Mouse (Mus musculus) MEL (cell line): ENCODE measurements around the gene Spry1. TPM values are rescaled to one million over a fixed set of nuclear protein-coding genes. Genes with fewer than 3 reads are reported as not detected.

Source experiments
- DNase-seq: peaks from one replicate; pipeline ENCODE4 v3.0.0; 2011; ENCODE audit warnings: low read depth, low spot score
- H3K27ac ChIP-seq: 2 replicates; pipeline ENCODE4 v1.5.1; 2012; ENCODE audit warnings: low read depth, mild to moderate bottlenecking, control low read depth, low read length, moderate library complexity; ENCODE audit not compliant: control insufficient read depth
- H3K27me3 ChIP-seq, 2 experiments: fragments of 150-350 bp in 1 of 2; sonication (generic) in 1 of 2; 2 replicates each; pipeline ENCODE4 v1.6.1; 2012; ENCODE audit warnings: low read length in 2 of 2, mild to moderate bottlenecking in 2 of 2, improper control_type of control experiment in 1 of 2, moderate library complexity in 1 of 2; ENCODE audit not compliant: insufficient read depth in 2 of 2, control insufficient read depth in 1 of 2
- H3K36me3 ChIP-seq, 2 experiments: 2 replicates each; pipeline ENCODE4 v1.6.1; 2012 to 2014; ENCODE audit warnings: low read length in 2 of 2, improper control_type of control experiment in 1 of 2, inconsistent platforms in 1 of 2, mild to moderate bottlenecking in 1 of 2; ENCODE audit not compliant: insufficient read depth in 2 of 2, control insufficient read depth in 1 of 2
- H3K4me1 ChIP-seq, 2 experiments: fragments of 150-350 bp in 1 of 2; sonication (generic) in 1 of 2; 2 replicates each; pipeline ENCODE4 v1.6.1; 2012; ENCODE audit warnings: low read length in 2 of 2, improper control_type of control experiment in 1 of 2, mild to moderate bottlenecking in 1 of 2; ENCODE audit not compliant: insufficient read depth in 2 of 2, control insufficient read depth in 1 of 2
- H3K4me3 ChIP-seq, 2 experiments: fragments of 150-350 bp in 1 of 2; sonication (generic) in 1 of 2; 2 replicates each; pipeline ENCODE4 v1.5.1; 2012; ENCODE audit warnings: low read depth in 2 of 2, low read length in 2 of 2, mild to moderate bottlenecking in 2 of 2, moderate library complexity in 2 of 2, control low read depth in 1 of 2, improper control_type of control experiment in 1 of 2; ENCODE audit not compliant: control insufficient read depth in 1 of 2, insufficient read depth in 1 of 2
- H3K79me2 ChIP-seq: 2 replicates; pipeline ENCODE4 v1.6.1; 2012; ENCODE audit warnings: mild to moderate bottlenecking, low read length, moderate library complexity; ENCODE audit not compliant: control insufficient read depth, poor library complexity, insufficient read depth
- H3K9ac ChIP-seq: 2 replicates; pipeline ENCODE4 v1.6.1; 2012; ENCODE audit warnings: low read depth, mild to moderate bottlenecking, control low read depth, low read length, moderate library complexity; ENCODE audit not compliant: control insufficient read depth, poor library complexity, severe bottlenecking
- H3K9me3 ChIP-seq: fragments of 150-350 bp; sonication (generic); replicated peaks from 2 replicates; pipeline ENCODE4 v1.6.1; 2012; ENCODE audit warnings: mild to moderate bottlenecking, low read length, improper control_type of control experiment, moderate library complexity; ENCODE audit not compliant: insufficient read depth
- BHLHE40 ChIP-seq: IDR thresholded peaks from 2 replicates; pipeline ENCODE4 v1.6.1; 2012; ENCODE audit warnings: low read depth, mild to moderate bottlenecking, inconsistent platforms, low read length, improper control_type of control experiment, borderline replicate concordance
- CHD2 ChIP-seq: IDR thresholded peaks from 2 replicates; pipeline ENCODE4 v1.6.1; 2011; ENCODE audit warnings: low read length, improper control_type of control experiment
- CTCF ChIP-seq, 3 experiments: IDR thresholded peaks in 2 of 3; conservative IDR thresholded peaks in 1 of 3; 2 replicates each; pipeline ENCODE4 v1.5.1; 2011 to 2012; ENCODE audit warnings: low read length in 3 of 3, low read depth in 2 of 3, mild to moderate bottlenecking in 2 of 3, improper control_type of control experiment in 1 of 3, inconsistent platforms in 1 of 3, mixed read lengths in 1 of 3, moderate library complexity in 1 of 3; ENCODE audit not compliant: control insufficient read depth in 1 of 3, insufficient read depth in 1 of 3, poor library complexity in 1 of 3, severe bottlenecking in 1 of 3
- E2F4 ChIP-seq: IDR thresholded peaks from 2 replicates; pipeline ENCODE4 v1.6.1; 2011; ENCODE audit warnings: low read depth, low read length, improper control_type of control experiment, borderline replicate concordance
- ELF1 ChIP-seq: IDR thresholded peaks from 2 replicates; pipeline ENCODE4 v1.6.1; 2014; ENCODE audit warnings: low read depth, mild to moderate bottlenecking, inconsistent platforms, low read length, improper control_type of control experiment, moderate library complexity
- EP300 ChIP-seq, 2 experiments: IDR thresholded peaks; 2 replicates each; pipeline ENCODE4 v1.6.1; 2011; ENCODE audit warnings: improper control_type of control experiment in 2 of 2, low read length in 2 of 2, low read depth in 1 of 2, mild to moderate bottlenecking in 1 of 2
- GABPA ChIP-seq: IDR thresholded peaks from 2 replicates; pipeline ENCODE4 v1.6.1; 2012; ENCODE audit warnings: low read depth, mild to moderate bottlenecking, inconsistent platforms, low read length, improper control_type of control experiment, moderate library complexity
- HCFC1 ChIP-seq: IDR thresholded peaks from 2 replicates; pipeline ENCODE4 v1.6.1; 2012; ENCODE audit warnings: low read depth, mild to moderate bottlenecking, inconsistent platforms, low read length, improper control_type of control experiment, moderate library complexity
- JUND ChIP-seq: IDR thresholded peaks from 2 replicates; pipeline ENCODE4 v1.6.1; 2011; ENCODE audit warnings: low read depth, mild to moderate bottlenecking, improper control_type of control experiment, low read length
- MAX ChIP-seq: IDR thresholded peaks from 2 replicates; pipeline ENCODE4 v1.6.1; 2011; ENCODE audit warnings: low read length, improper control_type of control experiment
- MAZ ChIP-seq: IDR thresholded peaks from 2 replicates; pipeline ENCODE4 v1.6.1; 2012; ENCODE audit warnings: low read depth, mild to moderate bottlenecking, inconsistent platforms, low read length, improper control_type of control experiment
- MXI1 ChIP-seq: IDR thresholded peaks from 2 replicates; pipeline ENCODE4 v1.6.1; 2011; ENCODE audit warnings: mild to moderate bottlenecking, low read depth, low read length, improper control_type of control experiment
- MYB ChIP-seq: IDR thresholded peaks from 2 replicates; pipeline ENCODE4 v1.6.1; 2011; ENCODE audit warnings: mild to moderate bottlenecking, low read depth, low read length, improper control_type of control experiment
- NELFE ChIP-seq: IDR thresholded peaks from 2 replicates; pipeline ENCODE4 v1.6.1; 2011; ENCODE audit warnings: low read depth, low read length, improper control_type of control experiment
- NRF1 ChIP-seq: IDR thresholded peaks from 2 replicates; pipeline ENCODE4 v1.6.1; 2014; ENCODE audit warnings: low read depth, mild to moderate bottlenecking, inconsistent platforms, low read length, improper control_type of control experiment, moderate library complexity; ENCODE audit not compliant: poor library complexity, insufficient read depth, severe bottlenecking
- POLR2A ChIP-seq, 2 experiments: IDR thresholded peaks; 2 replicates each; pipeline ENCODE4 v1.6.1; 2011 to 2012; ENCODE audit warnings: low read length in 2 of 2, mild to moderate bottlenecking in 2 of 2, control low read depth in 1 of 2, improper control_type of control experiment in 1 of 2, low read depth in 1 of 2, moderate library complexity in 1 of 2; ENCODE audit not compliant: control insufficient read depth in 1 of 2, insufficient read depth in 1 of 2, poor library complexity in 1 of 2
- POLR2AphosphoS2 ChIP-seq: IDR thresholded peaks from 2 replicates; pipeline ENCODE4 v1.6.1; 2011; ENCODE audit warnings: low read length, improper control_type of control experiment
- RAD21 ChIP-seq: IDR thresholded peaks from 2 replicates; pipeline ENCODE4 v1.6.1; 2011; ENCODE audit warnings: mild to moderate bottlenecking, low read depth, low read length, improper control_type of control experiment
- SIN3A ChIP-seq: IDR thresholded peaks from 2 replicates; pipeline ENCODE4 v1.6.1; 2012; ENCODE audit warnings: low read length, improper control_type of control experiment, inconsistent platforms
- TAL1 ChIP-seq: IDR thresholded peaks from 2 replicates; pipeline ENCODE4 v1.6.1; 2012; ENCODE audit warnings: mild to moderate bottlenecking, inconsistent platforms, low read length, moderate library complexity, mixed read lengths
- TBP ChIP-seq: IDR thresholded peaks from 2 replicates; pipeline ENCODE4 v1.8.0; 2011; ENCODE audit warnings: low read depth, low read length, improper control_type of control experiment
- USF1 ChIP-seq: IDR thresholded peaks from 2 replicates; pipeline ENCODE4 v1.6.1; 2014; ENCODE audit warnings: low read depth, mild to moderate bottlenecking, inconsistent platforms, low read length, improper control_type of control experiment, moderate library complexity
- ZMIZ1 ChIP-seq: IDR thresholded peaks from 2 replicates; pipeline ENCODE4 v1.6.1; 2012; ENCODE audit warnings: low read depth, mild to moderate bottlenecking, inconsistent platforms, low read length, improper control_type of control experiment, moderate library complexity
- ZNF384 ChIP-seq: IDR thresholded peaks from 2 replicates; pipeline ENCODE4 v1.6.1; 2012; ENCODE audit warnings: low read depth, mild to moderate bottlenecking, inconsistent platforms, low read length, improper control_type of control experiment
- polyA plus RNA-seq, 2 experiments: library from polyadenylated mRNA; stranded (reverse) in 1 of 2; unstranded in 1 of 2; fragments of >175 nt in 1 of 2; fragments of >200 nt in 1 of 2; gene quantifications; 2 replicates each; pipeline versions ENCODE4 v1.2.1 to v1.2.4; 2012; ENCODE audit warnings: low replicate concordance in 2 of 2, low read depth in 1 of 2; ENCODE audit not compliant: insufficient read length in 2 of 2, insufficient read depth in 1 of 2, missing spikeins in 1 of 2
- total RNA-seq: library from RNA; depleted of rRNA; stranded (reverse); fragments of 300-350 nt; gene quantifications from 2 replicates; pipeline ENCODE4 v1.2.3, GENCODE M21; 2012

The Spry1 gene
- total and polyA plus RNA-seq, 3 experiments = 0.31 TPM; not detected in 2

DNA sequence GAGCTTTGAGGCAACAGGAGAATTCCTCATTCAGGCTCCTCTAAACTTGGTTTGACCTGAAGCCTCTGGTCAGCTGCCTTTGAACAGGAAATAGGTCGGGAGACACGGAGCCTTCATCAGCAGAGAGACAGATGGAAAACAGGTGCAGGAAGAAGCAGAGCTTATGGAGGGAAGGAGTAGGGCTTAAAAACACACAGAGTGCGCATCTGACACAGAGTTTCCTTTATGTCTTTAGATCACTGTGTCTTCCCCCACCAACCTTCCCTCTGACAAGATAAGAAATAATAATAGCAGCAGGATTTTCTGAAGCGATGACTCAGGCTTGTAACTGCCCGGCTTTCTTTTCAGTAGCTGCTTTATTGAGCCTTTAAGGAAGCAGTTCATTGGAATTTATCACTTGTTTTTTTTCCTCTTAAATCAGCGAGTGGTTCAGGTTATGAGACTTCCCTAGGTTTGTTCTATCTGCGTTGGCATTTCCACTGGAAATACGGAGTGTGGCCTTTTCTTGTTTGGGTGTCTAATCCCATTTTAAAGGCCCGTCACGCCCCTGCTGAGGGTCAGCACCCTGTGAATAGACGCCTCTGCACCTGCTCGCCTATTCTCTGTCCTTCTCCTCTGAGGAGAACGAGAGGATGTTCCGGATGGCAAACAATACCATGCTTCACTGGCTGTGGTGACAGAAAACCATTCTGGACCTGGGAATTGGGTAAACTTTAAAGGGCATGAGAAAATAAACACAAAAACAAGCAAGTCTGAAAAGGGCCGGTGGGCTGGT is 32.7 kb downstream of the Spry1 start (continued):
- TF ChIP-seq TBP (no peak), E2F4 (no peak), USF1 (no peak), HCFC1 (0 out of 2 replicates have a peak, but pooled peaks have one; percentile 25), NELFE (no peak), EP300 (IDR thresholded peaks at IDR 0.05; ENCODE audit: low read depth in 1 of 2, low read length in 2 of 2) (peak; percentile 77 to 82), NRF1 (no peak), ZNF384 (peak; percentile 42; the same call in 1 of the 2 replicates), CTCF (IDR thresholded peaks at IDR 0.05 in 2 of 3, conservative IDR thresholded peaks at IDR 0.05 in 1 of 3; ENCODE audit: control insufficient read depth in 1 of 3, insufficient read depth in 1 of 3, low read depth in 2 of 3, low read length in 3 of 3, poor library complexity in 1 of 3, severe bottlenecking in 1 of 3) (no peak), CHD2 (no peak), SIN3A (peak; percentile 88), ZMIZ1 (no peak), TAL1 (peak; percentile 18; the same call in 1 of the 2 replicates), MAZ (no peak), BHLHE40 (peak; percentile 18; the same call in 1 of the 2 replicates)
- TF ChIP-seq, all 39 proteins: peak for 18

DNA sequence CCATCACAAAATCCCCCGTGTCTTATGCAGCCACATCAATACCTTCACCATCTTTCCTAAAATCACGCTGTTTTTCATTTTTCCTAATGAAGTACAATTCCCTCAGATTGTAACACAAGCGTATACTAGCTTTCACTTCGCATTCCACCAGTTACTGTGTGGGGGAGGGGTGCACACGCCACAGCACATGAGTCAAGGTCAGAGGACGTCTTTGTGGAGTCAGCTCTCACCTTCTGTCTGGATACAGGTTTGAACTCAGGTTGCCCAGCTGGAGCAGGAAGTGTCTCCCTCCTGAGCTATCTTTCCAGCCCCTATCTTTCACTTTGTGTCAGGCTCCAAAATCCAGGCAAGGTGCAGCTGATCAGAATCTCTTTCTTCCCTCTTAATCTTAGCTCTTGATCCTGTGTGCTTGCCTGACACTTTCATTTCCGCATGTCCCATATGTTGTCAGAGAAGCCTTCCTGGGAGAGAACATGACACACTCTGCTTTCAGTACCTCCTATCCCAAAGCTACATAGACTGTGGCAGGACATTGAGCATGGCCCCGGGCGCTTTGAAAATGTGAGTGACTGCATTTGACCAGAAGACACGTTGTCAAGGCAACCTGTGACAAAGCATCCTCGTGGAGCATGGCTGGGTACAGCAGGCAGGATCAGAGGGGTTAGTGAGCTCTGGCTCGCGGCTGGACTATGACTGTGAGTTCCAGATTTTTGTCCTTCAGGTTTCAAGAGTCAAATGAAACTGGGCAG is 33.9 kb downstream of the Spry1 start:
- H3K4me1 ChIP-seq = peaks cover 22 to 49% of the 10 kb centered on the region in 2 experiments
- no peak overlapping the region for H3K9ac ChIP-seq
- peaks cover 9 to 54% of the 10 kb centered on the region in 2 experiments for H3K36me3 ChIP-seq
- no peak overlapping the region for H3K4me3 ChIP-seq
- no peaks in the 10 kb centered on the region for H3K27me3 ChIP-seq
- H3K27ac ChIP-seq = no peak overlapping the region
- DNase-seq = no peak
- H3K79me2 ChIP-seq = peaks cover 47% of the 10 kb centered on the region
- TF ChIP-seq RAD21 (no peak), GABPA (no peak), ZMIZ1 (no peak), JUND (no peak), NRF1 (no peak), MXI1 (no peak), POLR2AphosphoS2 (no peak), POLR2A (IDR thresholded peaks at IDR 0.05; ENCODE audit: control insufficient read depth in 1 of 2, insufficient read depth in 1 of 2, low read depth in 1 of 2, low read length in 2 of 2, poor library complexity in 1 of 2) (no peak), NELFE (no peak), ELF1 (no peak), USF1 (no peak), ZNF384 (no peak), TBP (no peak), MAX (no peak), CTCF (IDR thresholded peaks at IDR 0.05 in 2 of 3, conservative IDR thresholded peaks at IDR 0.05 in 1 of 3; ENCODE audit: control insufficient read depth in 1 of 3, insufficient read depth in 1 of 3, low read depth in 2 of 3, low read length in 3 of 3, poor library complexity in 1 of 3, severe bottlenecking in 1 of 3) (no peak), MYB (no peak)
- no peaks in the 10 kb centered on the region for H3K9me3 ChIP-seq
